Mouse (Mus musculus) cortical plate, adult 2 months (tissue): Measurements from ENCODE around the gene Spty2d1.

Source experiments
- CTCF ChIP-seq: fragments of 200-500 bp; IDR thresholded peaks from 2 replicates; pipeline ENCODE4 v1.5.1; 2011; ENCODE audit warnings: mild to moderate bottlenecking, control low read depth, low read length; ENCODE audit not compliant: insufficient read depth; ENCODE audit errors: extremely low read depth
- POLR2A ChIP-seq: fragments of 200-500 bp; IDR thresholded peaks from 2 replicates; pipeline ENCODE4 v1.6.1; 2011; ENCODE audit warnings: mild to moderate bottlenecking, low read length, control low read depth; ENCODE audit not compliant: insufficient read depth; ENCODE audit errors: extremely low read depth

GRCm38 (mm10) chr7:47050766-47051165 lies 42.6 kb upstream of the Spty2d1 start:
- TF ChIP-seq CTCF (no peak), POLR2A (no peak)
